Mouse (Mus musculus): ENCODE measurements around the gene Hoga1. TPM values are rescaled to one million over a fixed set of nuclear protein-coding genes. Genes with fewer than 3 reads are reported as not detected.
"Not testable (repeated sequence)": the region's sequence is repeated elsewhere in the genome, so short reads cannot be mapped to it uniquely, and the experiment has no call there.

Hoga1 gene
- polyA plus RNA-seq, 1 experiment from 2014 or later = 9.8 TPM

GRCm38 (mm10) chr19:42072802-42073201, 27.4 kb downstream of the Hoga1 start:
- H3K27me3 ChIP-seq (ENCODE audit: control insufficient read depth, insufficient read depth, low read length) = no peaks in the 10 kb centered on the region
- H3K4me2 ChIP-seq (replicated peaks; ENCODE audit: low read depth, low read length) = no peak overlapping the region
- H3K4me1 ChIP-seq (ENCODE audit: control insufficient read depth, insufficient read depth, low read length) = no peaks in the 10 kb centered on the region
- no peak for ATAC-seq (ENCODE audit: low FRiP score, low TSS enrichment)
- H3K27ac ChIP-seq (ENCODE audit: low read depth, low read length) = no peak overlapping the region
- H3K9ac ChIP-seq (ENCODE audit: low read depth, low read length) = no peak overlapping the region
- no peak overlapping the region for H3K4me3 ChIP-seq (ENCODE audit: low read length)
- H3K9me3 ChIP-seq (ENCODE audit: control insufficient read depth, low read length) = no peaks in the 10 kb centered on the region
- WGBS = 61% methylated on average over 7 of the region's 7 CpGs
- H3K36me3 ChIP-seq (ENCODE audit: control insufficient read depth, insufficient read depth, low read length) = peaks cover 13% of the 10 kb centered on the region

- WGBS = 92% methylated on average over 2 of the region's 2 CpGs
- Histone ChIP-seq H3K9me3 (ENCODE audit: control insufficient read depth, low read length) (no peaks in the 10 kb centered on the region), H3K27me3 (ENCODE audit: control insufficient read depth, insufficient read depth, low read length) (no peaks in the 10 kb centered on the region), H3K4me2 (replicated peaks; ENCODE audit: low read depth, low read length) (no peak overlapping the region), H3K4me1 (ENCODE audit: control insufficient read depth, insufficient read depth, low read length) (peaks cover 4% of the 10 kb centered on the region; the same call in 1 of the 2 replicates), H3K36me3 (ENCODE audit: control insufficient read depth, insufficient read depth, low read length) (peaks cover 13% of the 10 kb centered on the region), H3K4me3 (ENCODE audit: low read length) (no peak overlapping the region), H3K27ac (ENCODE audit: low read depth, low read length) (no peak overlapping the region), H3K9ac (ENCODE audit: low read depth, low read length) (no peak overlapping the region)
- no peak for ATAC-seq (ENCODE audit: low FRiP score, low TSS enrichment)
Measured at GRCm38 (mm10) chr19:42075051-42075450, 29.6 kb downstream of the Hoga1 start.

GRCm38 (mm10) chr19:42075992-42076391, 30.6 kb downstream of the Hoga1 start:
- no peak overlapping the region for H3K9ac ChIP-seq (ENCODE audit: low read depth, low read length)
- H3K27ac ChIP-seq (ENCODE audit: low read depth, low read length) = no peak overlapping the region
- peaks cover 4% of the 10 kb centered on the region; the same call in 1 of the 2 replicates for H3K4me1 ChIP-seq (ENCODE audit: control insufficient read depth, insufficient read depth, low read length)
- WGBS = 86% methylated on average over 16 of the region's 16 CpGs
- no peaks in the 10 kb centered on the region for H3K27me3 ChIP-seq (ENCODE audit: control insufficient read depth, insufficient read depth, low read length)
- no peak overlapping the region for H3K4me3 ChIP-seq (ENCODE audit: low read length)
- H3K9me3 ChIP-seq (ENCODE audit: control insufficient read depth, low read length) = no peaks in the 10 kb centered on the region
- H3K36me3 ChIP-seq (ENCODE audit: control insufficient read depth, insufficient read depth, low read length) = peaks cover 13% of the 10 kb centered on the region
- ATAC-seq (ENCODE audit: low FRiP score, low TSS enrichment) = no peak
- H3K4me2 ChIP-seq (replicated peaks; ENCODE audit: low read depth, low read length) = no peak overlapping the region

GRCm38 (mm10) chr19:42078566-42078965, 33.2 kb downstream of the Hoga1 start:
- H3K4me1 ChIP-seq (ENCODE audit: control insufficient read depth, insufficient read depth, low read length) = peaks cover 4% of the 10 kb centered on the region; the same call in 1 of the 2 replicates
- 97% methylated on average over 8 of the region's 8 CpGs for WGBS
- no peak for ATAC-seq (ENCODE audit: low FRiP score, low TSS enrichment)
- no peak overlapping the region for H3K9ac ChIP-seq (ENCODE audit: low read depth, low read length)
- no peak overlapping the region for H3K27ac ChIP-seq (ENCODE audit: low read depth, low read length)
- no peaks in the 10 kb centered on the region for H3K9me3 ChIP-seq (ENCODE audit: control insufficient read depth, low read length)
- no peak overlapping the region for H3K4me3 ChIP-seq (ENCODE audit: low read length)
- H3K27me3 ChIP-seq (ENCODE audit: control insufficient read depth, insufficient read depth, low read length) = no peaks in the 10 kb centered on the region
- no peak overlapping the region for H3K4me2 ChIP-seq (replicated peaks; ENCODE audit: low read depth, low read length)
- peaks cover 13% of the 10 kb centered on the region for H3K36me3 ChIP-seq (ENCODE audit: control insufficient read depth, insufficient read depth, low read length)

GRCm38 (mm10) chr19:42079006-42079405, 33.6 kb downstream of the Hoga1 start:
- H3K4me3 ChIP-seq (ENCODE audit: low read length) = no peak overlapping the region
- H3K9me3 ChIP-seq (ENCODE audit: control insufficient read depth, low read length) = no peaks in the 10 kb centered on the region
- no peak overlapping the region for H3K4me2 ChIP-seq (replicated peaks; ENCODE audit: low read depth, low read length)
- whole genome bisulfite sequencing = 94% methylated on average over 12 of the region's 12 CpGs
- no peaks in the 10 kb centered on the region for H3K27me3 ChIP-seq (ENCODE audit: control insufficient read depth, insufficient read depth, low read length)
- ATAC-seq (ENCODE audit: low FRiP score, low TSS enrichment) = no peak
- peaks cover 4% of the 10 kb centered on the region; the same call in 1 of the 2 replicates for H3K4me1 ChIP-seq (ENCODE audit: control insufficient read depth, insufficient read depth, low read length)
- H3K36me3 ChIP-seq (ENCODE audit: control insufficient read depth, insufficient read depth, low read length) = peaks cover 13% of the 10 kb centered on the region
- no peak overlapping the region for H3K27ac ChIP-seq (ENCODE audit: low read depth, low read length)
- no peak overlapping the region for H3K9ac ChIP-seq (ENCODE audit: low read depth, low read length)

- no peak for ATAC-seq (ENCODE audit: low FRiP score, low TSS enrichment)
- no peak overlapping the region for H3K9ac ChIP-seq (ENCODE audit: low read depth, low read length)
- peaks cover 4% of the 10 kb centered on the region; the same call in 1 of the 2 replicates for H3K4me1 ChIP-seq (ENCODE audit: control insufficient read depth, insufficient read depth, low read length)
- WGBS = 70% methylated on average over 5 of the region's 5 CpGs
- no peak overlapping the region for H3K27ac ChIP-seq (ENCODE audit: low read depth, low read length)
- H3K4me2 ChIP-seq (replicated peaks; ENCODE audit: low read depth, low read length) = no peak overlapping the region
- peaks cover 13% of the 10 kb centered on the region for H3K36me3 ChIP-seq (ENCODE audit: control insufficient read depth, insufficient read depth, low read length)
- no peak overlapping the region for H3K4me3 ChIP-seq (ENCODE audit: low read length)
- H3K27me3 ChIP-seq (ENCODE audit: control insufficient read depth, insufficient read depth, low read length) = no peaks in the 10 kb centered on the region
- H3K9me3 ChIP-seq (ENCODE audit: control insufficient read depth, low read length) = no peaks in the 10 kb centered on the region
Measured at GRCm38 (mm10) chr19:42079950-42080349, 34.5 kb downstream of the Hoga1 start.

- no peak for ATAC-seq (ENCODE audit: low FRiP score, low TSS enrichment)
- H3K9ac ChIP-seq (ENCODE audit: low read depth, low read length) = no peak overlapping the region
- 53% methylated on average over 11 of the region's 11 CpGs for WGBS
Measured at GRCm38 (mm10) chr19:42080469-42080868, 35.1 kb downstream of the Hoga1 start.

GRCm38 (mm10) chr19:42081613-42082012, 36.2 kb downstream of the Hoga1 start:
- 97% methylated on average over 5 of the region's 5 CpGs for WGBS
- not testable (repeated sequence) for H3K4me3 ChIP-seq (ENCODE audit: low read length); ATAC-seq (ENCODE audit: low FRiP score, low TSS enrichment); H3K9ac ChIP-seq (ENCODE audit: low read depth, low read length); H3K27ac ChIP-seq (ENCODE audit: low read depth, low read length); H3K4me2 ChIP-seq (replicated peaks; ENCODE audit: low read depth, low read length); H3K36me3 ChIP-seq (ENCODE audit: control insufficient read depth, insufficient read depth, low read length); H3K4me1 ChIP-seq (ENCODE audit: control insufficient read depth, insufficient read depth, low read length); H3K27me3 ChIP-seq (ENCODE audit: control insufficient read depth, insufficient read depth, low read length); H3K9me3 ChIP-seq (ENCODE audit: control insufficient read depth, low read length)

More at GRCm38 (mm10) chr19:42080469-42080868, 35.1 kb downstream of the Hoga1 start:
- no peak overlapping the region for H3K27ac ChIP-seq (ENCODE audit: low read depth, low read length)
- no peaks in the 10 kb centered on the region for H3K9me3 ChIP-seq (ENCODE audit: control insufficient read depth, low read length)
- H3K27me3 ChIP-seq (ENCODE audit: control insufficient read depth, insufficient read depth, low read length) = no peaks in the 10 kb centered on the region
- no peak overlapping the region for H3K4me3 ChIP-seq (ENCODE audit: low read length)
- no peak overlapping the region for H3K4me2 ChIP-seq (replicated peaks; ENCODE audit: low read depth, low read length)
- peaks cover 7% of the 10 kb centered on the region for H3K36me3 ChIP-seq (ENCODE audit: control insufficient read depth, insufficient read depth, low read length)
- H3K4me1 ChIP-seq (ENCODE audit: control insufficient read depth, insufficient read depth, low read length) = peaks cover 6% of the 10 kb centered on the region; the same call in 1 of the 2 replicates

- H3K4me3 ChIP-seq (ENCODE audit: low read length) = peak overlapping the region; percentile 81
- 7% methylated on average over 10 of the region's 10 CpGs for WGBS
- ATAC-seq (ENCODE audit: low FRiP score, low TSS enrichment) = no peak
- H3K4me2 ChIP-seq (replicated peaks; ENCODE audit: low read depth, low read length) = peak overlapping the region; percentile 89
- H3K27ac ChIP-seq (ENCODE audit: low read depth, low read length) = no peak overlapping the region
- peak overlapping the region; percentile 75 for H3K9ac ChIP-seq (ENCODE audit: low read depth, low read length)
- H3K4me1 ChIP-seq (ENCODE audit: control insufficient read depth, insufficient read depth, low read length) = peaks cover 13% of the 10 kb centered on the region
- H3K36me3 ChIP-seq (ENCODE audit: control insufficient read depth, insufficient read depth, low read length) = no peaks in the 10 kb centered on the region
- no peaks in the 10 kb centered on the region for H3K9me3 ChIP-seq (ENCODE audit: control insufficient read depth, low read length)
- no peaks in the 10 kb centered on the region for H3K27me3 ChIP-seq (ENCODE audit: control insufficient read depth, insufficient read depth, low read length)
Measured at GRCm38 (mm10) chr19:42085690-42086089, 40.3 kb downstream of the Hoga1 start.
